Mouse (Mus musculus) telencephalon, adult 2 months (tissue): Measurements from ENCODE around the gene Rtn4rl1.
"Not testable (repeated sequence)": the region's sequence is repeated elsewhere in the genome, so short reads cannot be mapped to it uniquely, and the experiment has no call there.

ENCODE experiments used
- DNase-seq: peaks from one replicate; pipeline ENCODE4 v3.0.0-alpha.2; 2011; ENCODE audit warnings: low read depth, low spot score

Rtn4rl1 gene

GRCm38 (mm10) chr11:75165441-75166192 is 28.0 kb upstream of the Rtn4rl1 start:
- no peak for DNase-seq

- DNase-seq = no peak
Measured at GRCm38 (mm10) chr11:75166193-75166842, 27.3 kb upstream of the Rtn4rl1 start.

DNA sequence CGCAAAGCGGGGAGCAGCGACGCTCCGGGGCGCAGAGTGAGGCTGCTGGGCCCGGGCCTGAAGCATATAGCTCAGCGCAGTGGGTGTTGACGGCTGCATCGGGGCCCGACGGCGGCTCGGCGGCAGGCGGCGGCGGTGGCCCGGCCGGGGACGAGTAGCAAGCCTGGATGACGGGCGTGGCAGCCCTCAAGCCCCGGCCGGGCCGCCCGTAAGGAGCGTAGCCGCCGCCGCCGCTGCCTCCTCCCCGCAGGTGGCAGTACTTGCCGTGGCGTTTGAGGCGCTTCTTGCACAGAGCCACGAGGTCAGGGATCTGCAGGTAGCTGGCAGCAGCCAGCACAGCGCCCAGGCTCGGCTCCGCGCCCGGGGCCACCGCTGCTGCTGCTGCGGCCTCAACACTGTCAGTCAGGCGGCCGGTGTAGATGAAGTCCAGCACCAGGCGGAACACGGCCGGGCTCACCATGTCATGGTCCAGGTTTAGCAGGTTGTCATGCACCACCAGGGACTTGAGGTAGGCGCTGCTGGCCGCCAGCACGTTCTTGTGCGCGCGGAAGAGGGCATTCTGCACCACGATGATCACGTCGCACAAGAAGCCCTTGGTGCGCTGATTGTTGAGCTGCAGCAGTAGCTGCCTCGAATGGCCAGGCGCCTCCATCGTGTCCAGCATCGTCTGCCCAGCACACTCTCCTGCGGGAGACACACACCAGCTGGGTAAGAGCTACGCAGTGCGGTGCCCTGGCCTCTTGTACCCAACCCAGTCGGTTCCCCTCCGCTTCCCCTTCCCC is 26.5 kb upstream of the Rtn4rl1 start:
- DNase-seq = no peak

GRCm38 (mm10) chr11:75167643-75168589 is 25.7 kb upstream of the Rtn4rl1 start:
- no peak for DNase-seq

GRCm38 (mm10) chr11:75168590-75169361 is 24.8 kb upstream of the Rtn4rl1 start:
- no peak for DNase-seq

DNA sequence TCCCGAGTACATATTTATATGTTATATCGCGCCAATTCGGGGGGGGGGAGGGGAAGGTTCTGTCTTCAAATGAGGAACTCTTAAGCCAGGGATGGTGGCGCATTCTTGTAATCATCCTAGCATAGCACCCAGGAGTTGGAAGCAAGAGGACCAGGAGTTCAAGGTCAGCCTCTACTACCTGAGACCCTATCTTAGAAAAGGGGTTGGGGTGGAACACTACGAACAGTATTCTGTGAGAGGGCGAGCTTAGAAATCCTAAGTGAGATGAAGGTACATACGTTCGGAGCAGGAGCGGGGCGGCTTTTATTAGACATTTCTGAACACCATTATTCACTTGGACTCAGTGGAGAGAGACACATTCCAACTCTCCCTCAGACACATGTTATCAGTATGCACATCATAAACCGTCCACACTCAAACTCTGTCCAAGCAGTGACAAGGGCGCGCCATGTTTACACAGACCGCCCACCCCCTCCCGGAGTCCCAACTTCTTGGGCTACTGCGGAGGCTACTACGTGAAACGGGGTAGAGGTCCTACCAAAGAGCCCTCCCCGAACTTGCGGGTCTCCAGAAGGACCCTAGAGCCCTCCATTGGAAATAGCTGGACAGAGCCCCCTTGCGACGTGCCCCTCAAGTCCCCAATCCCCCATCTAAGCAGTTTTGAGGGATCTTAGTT is 24.0 kb upstream of the Rtn4rl1 start, which contains the start of gene Hic1:
TSS of gene Hic1 (minus strand) at position 115 of the 676 bp plus-strand sequence.
- DNase-seq = no peak

DNA sequence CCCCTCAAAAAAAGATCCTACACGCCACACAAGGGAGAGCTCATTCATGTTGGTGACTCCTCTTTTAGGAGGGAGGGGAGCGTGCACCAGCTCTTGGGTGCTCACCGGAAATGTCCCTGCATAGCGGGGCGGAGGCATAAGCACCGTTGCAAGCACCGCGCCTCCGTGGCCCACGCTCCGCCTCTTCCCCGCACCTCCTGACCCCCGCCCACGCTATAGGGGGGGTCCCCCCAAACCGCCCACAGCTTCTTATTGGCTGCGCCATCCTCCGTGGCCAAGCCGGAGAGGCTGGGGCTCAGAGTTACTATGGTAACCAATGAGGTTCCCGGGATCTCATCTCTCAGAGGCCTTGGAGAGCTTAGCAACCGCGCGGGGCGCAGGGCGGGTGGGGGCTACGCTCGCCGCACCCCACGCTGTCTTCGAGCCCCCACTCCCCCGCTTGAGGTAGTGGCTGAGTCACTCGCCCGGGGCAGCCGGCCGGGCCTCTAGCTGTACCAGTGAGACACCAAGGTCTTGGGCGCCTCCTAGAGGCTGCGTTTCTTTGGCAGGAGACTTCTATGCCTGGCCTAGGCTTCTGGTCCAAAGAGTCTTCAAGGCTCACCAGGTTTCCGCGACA is 23.3 kb upstream of the Rtn4rl1 start:
- DNase-seq = no peak

- DNase-seq = no peak
Measured at GRCm38 (mm10) chr11:75171186-75171865, 22.3 kb upstream of the Rtn4rl1 start.

DNA sequence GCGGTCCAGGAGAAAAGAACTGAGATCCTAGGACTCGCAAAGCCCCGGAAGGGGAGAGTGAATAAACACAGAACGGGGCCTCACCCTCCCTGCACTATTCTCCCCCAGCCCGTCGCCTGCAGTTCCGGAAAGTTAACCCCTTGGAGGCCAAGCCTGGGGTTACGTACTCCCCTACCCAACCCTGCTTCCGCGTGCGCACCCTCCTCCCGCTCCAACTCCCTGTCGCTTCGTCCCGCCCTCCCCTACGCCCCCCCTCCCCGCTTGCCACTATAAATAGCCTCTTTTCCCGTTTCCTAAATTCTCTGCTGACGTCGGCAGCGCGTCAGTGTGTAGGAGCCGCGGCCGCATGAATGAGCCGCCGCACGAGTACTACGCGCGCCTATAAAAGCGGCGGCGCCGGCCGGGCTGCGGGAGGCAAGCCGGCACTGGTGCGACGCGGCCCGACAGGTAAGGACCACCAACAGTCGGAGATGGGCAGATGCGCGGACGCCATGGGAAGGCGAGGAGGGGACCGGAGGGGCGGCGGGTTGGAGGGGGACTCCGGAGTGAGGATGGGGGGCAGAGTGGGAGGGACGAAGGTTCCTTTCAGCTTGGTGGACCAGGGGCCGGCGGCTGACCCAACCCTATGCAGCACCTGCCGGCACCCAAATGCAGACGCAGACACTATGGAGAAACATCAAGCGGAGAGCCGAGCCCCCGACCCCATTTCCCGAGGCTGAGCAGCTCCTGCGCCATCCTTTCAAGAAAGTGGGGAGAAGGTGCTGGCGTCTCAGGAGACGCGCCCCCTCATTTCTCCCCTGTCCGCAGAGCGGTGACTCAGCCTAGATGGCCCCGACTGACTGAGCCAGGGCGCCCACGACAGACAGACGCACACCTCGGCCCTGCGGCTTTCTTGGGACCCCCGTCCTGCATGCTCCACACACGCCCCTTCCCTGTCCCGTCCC is 21.2 kb upstream of the Rtn4rl1 start:
- DNase-seq = no peak

DNA sequence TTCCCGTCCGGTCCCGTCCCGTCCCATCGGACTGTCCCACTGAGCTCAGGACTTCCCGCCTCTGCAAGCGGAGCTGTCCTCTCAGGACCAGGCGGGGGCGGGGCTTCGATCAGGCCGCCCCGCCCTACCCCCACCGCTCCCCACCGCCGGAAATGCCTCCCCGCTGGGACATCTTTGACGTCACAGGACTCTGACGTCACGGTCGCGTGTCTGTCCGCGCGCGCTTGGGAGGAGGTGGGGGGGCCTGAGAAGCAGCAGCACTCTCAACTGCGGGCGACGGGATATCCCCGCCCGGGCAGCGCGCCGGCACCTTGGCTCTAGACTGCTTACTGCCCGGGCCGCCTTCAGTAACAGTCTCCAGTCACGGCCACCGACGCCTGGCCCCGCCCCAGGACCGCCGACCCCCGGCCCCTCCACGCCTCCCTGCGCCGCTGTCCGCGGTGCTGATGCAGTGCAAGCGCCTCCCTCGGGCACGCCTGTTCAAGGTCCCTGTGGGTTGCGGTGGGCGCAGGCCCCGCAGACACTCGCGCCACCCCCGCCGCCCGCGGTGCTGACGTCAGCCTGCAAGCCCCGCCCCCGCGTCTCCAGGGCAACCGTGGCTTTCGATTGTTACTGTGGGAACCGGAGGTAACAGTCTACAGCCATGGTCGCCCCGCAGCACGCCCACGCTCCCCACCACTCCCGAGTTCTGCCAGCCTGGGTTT is 20.3 kb upstream of the Rtn4rl1 start:
- DNase-seq = peak; percentile 88

DNA sequence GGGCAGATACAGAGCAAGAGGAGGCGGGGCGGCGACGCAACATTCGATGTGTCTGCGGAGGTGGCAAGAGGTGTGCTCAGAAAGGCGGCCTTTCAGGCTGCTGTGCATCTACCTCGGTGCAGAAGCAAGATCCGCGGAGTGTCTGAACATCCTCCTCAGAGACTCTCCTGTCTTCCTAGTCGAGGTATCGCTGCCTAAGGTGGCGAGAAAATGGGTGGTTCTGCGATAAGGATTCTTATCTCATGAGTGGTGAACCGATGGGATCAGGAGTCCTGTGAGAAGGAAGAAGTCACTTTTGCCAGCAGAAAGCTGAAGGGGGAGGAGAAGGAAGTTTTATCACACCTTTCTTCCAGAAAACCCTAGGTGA is 19.8 kb upstream of the Rtn4rl1 start:
- DNase-seq = no peak

DNA sequence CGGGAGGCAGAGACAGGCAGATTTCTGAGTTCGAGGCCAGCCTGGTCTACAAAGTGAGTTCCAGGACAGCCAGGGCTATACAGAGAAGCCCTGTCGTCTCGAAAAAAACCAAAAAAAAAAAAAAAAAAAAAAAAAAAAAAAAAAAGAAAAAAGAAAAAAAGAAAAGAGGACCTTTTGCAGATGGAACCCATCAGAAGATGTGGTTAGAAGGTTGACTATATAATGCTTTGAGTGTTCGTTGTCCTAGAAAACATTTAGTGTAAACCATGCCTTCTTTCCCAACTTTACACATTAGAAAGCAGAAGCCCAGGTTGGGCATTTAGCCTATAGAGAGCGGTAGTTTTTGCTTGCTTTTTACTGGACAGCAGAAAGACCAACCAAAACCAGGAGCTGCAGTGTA is 19.0 kb upstream of the Rtn4rl1 start:
- not testable (repeated sequence) for DNase-seq

DNA sequence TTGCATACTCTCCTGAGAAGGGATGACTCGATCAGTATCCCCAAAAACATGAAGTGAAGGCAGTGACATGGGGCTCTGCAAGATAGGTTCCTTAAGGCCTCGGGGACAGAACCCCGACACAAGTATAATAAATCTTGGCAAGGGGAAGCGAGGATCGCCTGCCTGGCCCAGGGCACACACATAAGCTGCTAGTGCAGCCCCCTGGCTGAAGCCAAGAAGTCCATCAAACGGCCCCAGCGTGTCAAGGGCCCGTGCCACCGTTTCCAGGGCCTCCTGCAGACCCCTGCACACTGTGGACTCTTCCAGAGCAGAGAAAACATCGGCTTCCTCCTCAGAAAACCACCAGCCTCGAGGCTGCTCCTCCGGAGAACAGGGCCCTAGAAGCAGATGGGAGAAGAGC is 15.6 kb upstream of the Rtn4rl1 start:
- no peak for DNase-seq

- DNase-seq = peak; percentile 86
Measured at GRCm38 (mm10) chr11:75178672-75179208, 14.8 kb upstream of the Rtn4rl1 start, which contains the start of gene Ovca2. Gene Ovca2, minus strand, starts transcription at chr11:75178835.

DNA sequence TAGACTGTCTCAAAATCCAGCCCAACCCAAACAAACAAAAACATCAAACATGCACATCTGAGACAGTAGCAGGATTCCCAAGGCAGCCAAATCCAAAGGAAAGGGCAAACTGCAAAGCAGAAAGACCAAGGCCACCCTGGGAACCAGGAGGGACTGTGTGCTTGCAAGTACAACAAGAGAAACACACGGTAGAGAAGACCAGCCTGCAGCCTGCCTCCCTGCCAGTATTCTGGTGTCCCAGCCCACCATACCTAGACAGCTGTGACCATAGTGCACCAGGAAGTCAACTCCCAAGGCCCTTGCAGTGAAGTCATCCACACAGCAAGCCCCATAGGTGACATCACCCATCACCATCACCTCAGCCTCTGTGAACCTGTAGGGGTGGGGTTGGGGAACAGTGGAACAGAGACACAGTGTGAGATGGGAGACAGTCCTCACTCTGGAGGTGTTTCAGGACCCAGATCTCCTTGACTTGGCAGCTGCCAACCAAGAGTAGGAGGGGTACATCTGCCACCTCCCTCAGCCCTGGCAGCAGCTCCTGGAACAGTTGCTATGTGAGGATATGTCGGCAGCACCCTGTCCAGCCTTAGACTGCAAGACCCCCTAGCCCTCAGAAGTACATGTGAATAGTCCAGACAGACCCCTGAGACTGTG is 9.5 kb upstream of the Rtn4rl1 start:
- no peak for DNase-seq

DNA sequence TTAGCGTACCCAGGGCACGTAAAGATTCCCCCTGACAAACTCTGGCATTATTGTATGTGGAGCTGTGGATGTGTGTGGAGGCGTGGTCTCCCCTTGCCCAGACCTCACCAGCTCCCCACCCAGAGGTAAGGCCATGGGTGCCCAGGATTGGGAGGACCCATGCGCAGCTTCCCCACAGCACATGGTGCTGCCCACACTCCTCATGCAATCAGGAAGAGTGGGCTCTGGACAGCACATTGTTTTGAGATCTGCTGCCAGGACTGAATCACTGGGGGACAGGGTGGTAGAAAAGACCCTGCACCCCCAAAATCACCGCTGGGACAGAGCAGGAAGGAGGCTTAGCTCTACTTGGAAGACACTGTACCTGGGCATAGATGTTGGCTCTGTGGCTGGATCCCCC is 9.0 kb upstream of the Rtn4rl1 start:
- no peak for DNase-seq
